Mouse (Mus musculus): Measurements from ENCODE around the gene Cacna1c. TPM values are rescaled to one million over a fixed set of nuclear protein-coding genes. Genes with fewer than 3 reads are reported as not detected.

Cacna1c gene
- polyA plus RNA-seq, 1 experiment from 2014 or later, result 4.7 TPM

DNA sequence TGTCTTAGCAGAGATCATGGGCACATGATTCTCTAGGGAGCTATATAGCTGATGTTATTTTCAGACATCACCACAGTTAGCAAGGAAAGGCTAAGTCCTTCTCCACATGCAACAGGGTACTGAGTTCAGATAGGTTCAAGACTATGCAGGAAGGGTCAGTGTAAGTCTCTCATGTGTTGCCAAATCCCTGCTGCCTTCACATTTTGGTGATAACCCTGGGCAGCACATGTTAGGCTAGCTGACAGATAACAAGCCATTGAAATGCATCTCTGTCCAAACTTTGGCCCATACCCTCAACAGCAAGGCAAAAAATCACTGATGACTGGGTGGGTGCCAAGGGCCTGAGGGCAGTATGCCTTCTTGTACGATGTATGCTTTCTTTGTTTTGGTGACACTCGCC, 161.3 kb downstream of the Cacna1c start:
- Histone ChIP-seq H3K27me3 (replicated peaks; ENCODE audit: control insufficient read depth, insufficient read depth, low read length) (no peaks in the 10 kb centered on the region), H3K9me3 (ENCODE audit: control insufficient read depth, low read length) (no peaks in the 10 kb centered on the region), H3K9ac (ENCODE audit: low read depth, low read length) (no peak overlapping the region), H3K4me1 (ENCODE audit: control insufficient read depth, insufficient read depth, low read depth, low read length) (peaks cover 13% of the 10 kb centered on the region), H3K27ac (ENCODE audit: low read depth, low read length) (no peak overlapping the region), H3K4me2 (ENCODE audit: low read length) (no peak overlapping the region), H3K36me3 (ENCODE audit: control insufficient read depth, insufficient read depth, low read length) (no peaks in the 10 kb centered on the region), H3K4me3 (ENCODE audit: low read length) (no peak overlapping the region)
- WGBS, result 85% methylated on average over 2 of the region's 2 CpGs
- ATAC-seq, result no peak

DNA sequence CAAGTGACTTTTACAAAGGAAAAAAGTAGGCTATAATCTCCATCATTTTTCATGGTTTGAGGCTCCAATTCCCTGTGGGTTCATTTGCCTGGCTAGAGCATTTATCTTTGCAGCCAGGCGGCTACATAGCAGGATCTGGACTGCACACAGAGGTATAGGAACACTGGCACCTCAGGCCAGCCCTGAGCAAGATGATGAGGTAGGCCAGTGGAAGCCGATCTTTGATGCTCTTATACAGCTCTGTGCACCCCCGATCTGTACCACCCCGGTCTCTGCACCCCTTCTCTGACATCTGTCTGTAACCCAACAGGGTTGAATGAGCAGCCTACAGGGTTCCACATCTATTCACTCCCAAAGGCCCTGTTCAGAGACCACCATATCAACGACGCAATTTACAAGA, 168.3 kb downstream of the Cacna1c start:
- H3K9ac ChIP-seq (ENCODE audit: low read depth, low read length), result no peak overlapping the region
- no peak overlapping the region for H3K4me3 ChIP-seq (ENCODE audit: low read length)
- H3K4me1 ChIP-seq (ENCODE audit: control insufficient read depth, insufficient read depth, low read depth, low read length), result peaks cover 10% of the 10 kb centered on the region
- peak; percentile 70; the same call in 1 of the 2 replicates for ATAC-seq
- H3K36me3 ChIP-seq (ENCODE audit: control insufficient read depth, insufficient read depth, low read length), result no peaks in the 10 kb centered on the region
- no peaks in the 10 kb centered on the region for H3K27me3 ChIP-seq (replicated peaks; ENCODE audit: control insufficient read depth, insufficient read depth, low read length)
- H3K27ac ChIP-seq (ENCODE audit: low read depth, low read length), result peak overlapping the region; percentile 4; the same call in 1 of the 2 replicates
- H3K4me2 ChIP-seq (ENCODE audit: low read length), result no peak overlapping the region
- WGBS, result 51% methylated on average over 6 of the region's 6 CpGs
- no peaks in the 10 kb centered on the region for H3K9me3 ChIP-seq (ENCODE audit: control insufficient read depth, low read length)

DNA sequence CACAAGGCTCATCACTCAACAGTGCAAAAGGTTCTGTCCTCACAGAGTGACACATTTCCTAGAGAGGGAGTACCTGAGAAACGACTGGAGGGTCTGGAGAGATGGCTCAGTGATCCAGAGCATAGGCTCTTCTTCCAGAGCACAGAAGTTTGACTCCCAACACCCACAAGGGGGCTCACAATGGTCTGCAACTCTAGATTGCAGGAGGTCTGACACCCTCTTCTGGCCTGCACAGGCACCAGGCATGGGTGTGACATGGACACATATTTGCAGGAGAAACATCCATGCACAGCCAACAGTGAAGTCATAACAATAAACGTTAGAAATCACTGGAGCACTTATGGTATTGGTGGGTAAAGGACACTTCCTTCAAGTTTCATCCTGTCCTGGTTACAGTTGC, 173.4 kb downstream of the Cacna1c start:
- Histone ChIP-seq H3K4me3 (ENCODE audit: low read length) (no peak overlapping the region), H3K4me1 (ENCODE audit: control insufficient read depth, insufficient read depth, low read depth, low read length) (peaks cover 13% of the 10 kb centered on the region), H3K4me2 (ENCODE audit: low read length) (no peak overlapping the region), H3K27me3 (replicated peaks; ENCODE audit: control insufficient read depth, insufficient read depth, low read length) (no peaks in the 10 kb centered on the region), H3K27ac (ENCODE audit: low read depth, low read length) (no peak overlapping the region), H3K36me3 (ENCODE audit: control insufficient read depth, insufficient read depth, low read length) (no peaks in the 10 kb centered on the region), H3K9ac (ENCODE audit: low read depth, low read length) (no peak overlapping the region), H3K9me3 (ENCODE audit: control insufficient read depth, low read length) (no peaks in the 10 kb centered on the region)
- 78% methylated on average over 2 of the region's 2 CpGs for WGBS
- ATAC-seq, result no peak

DNA sequence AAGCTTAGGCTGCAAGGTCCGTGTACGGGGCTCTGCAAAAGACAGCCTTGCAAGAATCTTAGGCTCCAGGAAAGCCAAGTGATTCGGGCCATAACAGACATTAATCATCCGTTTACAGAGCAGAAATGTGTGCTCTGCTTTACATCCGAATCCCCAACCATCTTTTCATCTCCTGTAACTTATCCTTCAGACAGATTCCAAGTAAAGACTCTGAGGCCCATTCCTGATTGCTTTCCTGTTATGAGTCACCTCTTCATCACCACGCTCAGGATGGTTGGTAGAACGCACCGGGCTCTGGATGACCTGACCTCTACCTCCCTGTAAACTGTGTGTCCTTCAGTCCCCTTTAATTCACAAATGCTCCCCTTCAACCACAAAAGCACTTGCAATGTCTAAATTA, 175.0 kb downstream of the Cacna1c start:
- Histone ChIP-seq H3K9ac (ENCODE audit: low read depth, low read length) (no peak overlapping the region), H3K4me3 (ENCODE audit: low read length) (no peak overlapping the region), H3K4me1 (ENCODE audit: control insufficient read depth, insufficient read depth, low read depth, low read length) (peaks cover 7% of the 10 kb centered on the region; the same call in 1 of the 2 replicates), H3K9me3 (ENCODE audit: control insufficient read depth, low read length) (no peaks in the 10 kb centered on the region), H3K36me3 (ENCODE audit: control insufficient read depth, insufficient read depth, low read length) (no peaks in the 10 kb centered on the region), H3K27me3 (replicated peaks; ENCODE audit: control insufficient read depth, insufficient read depth, low read length) (no peaks in the 10 kb centered on the region), H3K4me2 (ENCODE audit: low read length) (no peak overlapping the region), H3K27ac (ENCODE audit: low read depth, low read length) (no peak overlapping the region)
- ATAC-seq, result no peak
- WGBS, result 71% methylated on average over 8 of the region's 8 CpGs

DNA sequence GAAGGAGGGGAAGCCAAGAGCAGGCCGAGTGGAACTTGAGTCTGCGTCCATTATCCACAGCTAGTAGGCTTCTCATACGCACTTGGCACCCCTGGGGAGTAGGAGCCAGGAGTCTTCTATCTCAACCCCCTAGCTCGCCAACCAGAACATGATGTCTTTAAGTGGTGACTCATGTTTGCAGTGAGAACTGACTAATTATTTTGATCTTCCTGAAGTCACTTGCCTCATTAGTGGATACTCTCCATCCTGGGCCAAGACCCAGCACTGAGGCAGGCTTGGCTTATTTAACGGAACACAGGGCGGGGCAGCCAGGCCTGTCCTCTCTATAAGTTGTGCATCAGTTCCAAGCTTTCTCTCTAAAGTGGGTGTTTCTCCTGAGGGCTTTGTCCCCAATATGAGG, 177.3 kb downstream of the Cacna1c start:
- ATAC-seq, result no peak
- Histone ChIP-seq H3K9ac (ENCODE audit: low read depth, low read length) (no peak overlapping the region), H3K27me3 (replicated peaks; ENCODE audit: control insufficient read depth, insufficient read depth, low read length) (no peaks in the 10 kb centered on the region), H3K9me3 (ENCODE audit: control insufficient read depth, low read length) (no peaks in the 10 kb centered on the region), H3K27ac (ENCODE audit: low read depth, low read length) (no peak overlapping the region), H3K4me3 (ENCODE audit: low read length) (no peak overlapping the region), H3K4me2 (ENCODE audit: low read length) (no peak overlapping the region), H3K36me3 (ENCODE audit: control insufficient read depth, insufficient read depth, low read length) (no peaks in the 10 kb centered on the region), H3K4me1 (ENCODE audit: control insufficient read depth, insufficient read depth, low read depth, low read length) (peaks cover 7% of the 10 kb centered on the region; the same call in 1 of the 2 replicates)
- WGBS, result 92% methylated on average over 6 of the region's 6 CpGs

DNA sequence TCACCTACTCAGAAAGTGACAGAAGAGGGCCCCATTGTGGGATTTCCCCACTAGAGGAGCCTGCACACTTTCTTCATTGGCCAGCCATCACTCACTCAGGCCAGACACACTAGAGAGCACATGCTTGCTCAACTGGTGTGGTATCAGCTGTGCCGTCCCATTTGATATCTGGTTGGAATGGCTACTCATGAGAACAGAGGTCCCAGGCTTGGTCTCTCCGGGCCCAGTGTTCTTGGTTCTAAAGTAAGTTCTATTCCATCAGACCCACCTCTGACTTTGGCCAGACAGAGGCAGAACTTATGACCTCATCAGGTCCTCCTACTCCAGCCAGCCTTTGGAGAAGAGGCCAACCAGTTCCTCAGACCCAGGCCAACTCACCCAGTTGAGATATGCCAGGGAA, 178.0 kb downstream of the Cacna1c start:
- no peaks in the 10 kb centered on the region for H3K36me3 ChIP-seq (ENCODE audit: control insufficient read depth, insufficient read depth, low read length)
- H3K27ac ChIP-seq (ENCODE audit: low read depth, low read length), result no peak overlapping the region
- H3K4me1 ChIP-seq (ENCODE audit: control insufficient read depth, insufficient read depth, low read depth, low read length), result peaks cover 7% of the 10 kb centered on the region; the same call in 1 of the 2 replicates
- no peak overlapping the region for H3K9ac ChIP-seq (ENCODE audit: low read depth, low read length)
- H3K4me2 ChIP-seq (ENCODE audit: low read length), result no peak overlapping the region
- no peak overlapping the region for H3K4me3 ChIP-seq (ENCODE audit: low read length)
- 95% methylated on average over 2 of the region's 2 CpGs for WGBS
- H3K9me3 ChIP-seq (ENCODE audit: control insufficient read depth, low read length), result no peaks in the 10 kb centered on the region
- no peak for ATAC-seq
- H3K27me3 ChIP-seq (replicated peaks; ENCODE audit: control insufficient read depth, insufficient read depth, low read length), result no peaks in the 10 kb centered on the region

DNA sequence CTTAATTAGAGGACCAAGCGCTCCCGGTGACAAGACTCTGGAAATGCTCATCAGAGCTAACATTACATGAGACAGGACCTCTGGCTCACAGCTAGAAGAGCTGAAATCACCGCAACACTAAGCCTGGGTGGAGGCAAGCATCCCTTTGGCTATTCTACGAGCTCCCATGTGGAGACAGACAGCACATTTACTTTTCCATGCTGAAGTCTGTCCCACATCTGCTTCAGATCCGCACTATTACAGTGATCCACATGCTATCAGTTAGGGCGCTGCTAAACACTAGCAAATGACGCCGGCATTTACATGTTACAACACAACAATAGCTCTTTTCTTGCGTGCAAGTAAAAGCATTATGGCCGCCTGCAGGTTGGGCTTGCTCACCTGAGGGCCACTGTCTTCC, 178.7 kb downstream of the Cacna1c start:
- no peak overlapping the region for H3K9ac ChIP-seq (ENCODE audit: low read depth, low read length)
- no peaks in the 10 kb centered on the region for H3K9me3 ChIP-seq (ENCODE audit: control insufficient read depth, low read length)
- no peak for ATAC-seq
- H3K27me3 ChIP-seq (replicated peaks; ENCODE audit: control insufficient read depth, insufficient read depth, low read length), result no peaks in the 10 kb centered on the region
- H3K4me3 ChIP-seq (ENCODE audit: low read length), result no peak overlapping the region
- peaks cover 7% of the 10 kb centered on the region; the same call in 1 of the 2 replicates for H3K4me1 ChIP-seq (ENCODE audit: control insufficient read depth, insufficient read depth, low read depth, low read length)
- H3K27ac ChIP-seq (ENCODE audit: low read depth, low read length), result no peak overlapping the region
- no peaks in the 10 kb centered on the region for H3K36me3 ChIP-seq (ENCODE audit: control insufficient read depth, insufficient read depth, low read length)
- 77% methylated on average over 10 of the region's 10 CpGs for whole genome bisulfite sequencing
- no peak overlapping the region for H3K4me2 ChIP-seq (ENCODE audit: low read length)

DNA sequence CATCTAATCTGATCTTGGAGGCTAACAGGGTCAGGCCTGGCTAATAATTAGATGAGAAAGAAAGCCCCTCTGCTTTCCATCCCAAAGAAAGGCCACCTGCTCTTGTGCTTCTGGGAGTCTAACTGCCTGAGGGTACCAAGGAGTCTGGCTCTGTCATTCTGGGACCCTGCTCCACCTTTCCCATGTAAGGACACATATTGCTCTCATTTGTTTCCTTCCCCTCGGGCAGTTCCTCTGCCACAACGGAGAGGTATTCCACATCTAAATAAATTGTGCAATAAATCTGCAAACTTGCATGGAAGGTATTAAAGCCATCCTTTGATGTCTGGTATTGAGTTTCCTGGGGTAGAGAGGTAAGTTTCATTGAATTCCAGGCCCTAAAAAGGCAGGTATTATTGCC, 180.9 kb downstream of the Cacna1c start:
- Histone ChIP-seq H3K4me3 (ENCODE audit: low read length) (no peak overlapping the region), H3K27me3 (replicated peaks; ENCODE audit: control insufficient read depth, insufficient read depth, low read length) (no peaks in the 10 kb centered on the region)
- ATAC-seq, result no peak

DNA sequence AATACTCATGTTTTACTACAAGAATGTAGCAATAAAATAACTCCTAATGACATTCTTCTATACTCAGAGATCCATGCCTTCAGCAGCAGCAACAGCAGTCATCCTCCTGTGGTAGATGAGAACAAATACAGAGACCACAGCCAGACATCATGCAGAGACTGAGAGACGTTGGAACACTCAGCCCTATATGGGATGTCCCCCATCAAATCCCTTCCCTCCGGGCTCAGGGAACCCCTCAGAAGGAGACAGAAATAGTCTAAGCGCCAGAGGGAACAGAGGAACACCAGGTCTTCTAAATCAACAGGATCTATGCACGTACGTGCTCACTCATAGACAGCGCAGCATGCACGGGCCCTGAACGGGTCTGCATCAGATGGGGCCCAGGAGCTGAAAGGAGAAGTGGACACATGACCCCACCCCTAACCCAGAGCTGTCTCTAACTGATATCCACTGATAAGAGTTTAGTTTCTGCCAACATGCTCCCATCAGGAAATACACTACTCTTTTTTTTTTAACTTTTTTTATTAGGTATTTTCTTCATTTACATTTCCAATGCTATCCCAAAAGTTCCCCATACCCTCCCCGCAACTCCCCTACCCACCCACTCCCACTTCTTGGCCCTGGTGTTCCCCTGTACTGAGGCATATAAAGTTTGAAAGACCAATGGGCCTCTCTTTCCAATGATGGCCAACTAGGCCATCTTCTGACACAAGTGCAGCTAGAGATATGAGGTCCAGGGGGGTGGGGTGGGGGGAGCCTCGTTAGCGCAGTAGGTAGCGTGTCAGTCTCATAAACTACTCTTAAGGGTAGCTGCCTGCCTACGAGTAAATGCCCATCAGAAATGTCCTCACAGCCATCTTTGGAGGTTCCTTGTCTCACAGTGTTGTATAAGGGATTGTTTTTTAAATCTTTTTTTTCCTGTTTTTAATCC, 182.8 kb downstream of the Cacna1c start:
- H3K4me2 ChIP-seq (ENCODE audit: low read length), result no peak overlapping the region
- no peak overlapping the region for H3K4me3 ChIP-seq (ENCODE audit: low read length)
- no peak overlapping the region for H3K27ac ChIP-seq (ENCODE audit: low read depth, low read length)
- H3K9me3 ChIP-seq (ENCODE audit: control insufficient read depth, low read length), result no peaks in the 10 kb centered on the region
- no peaks in the 10 kb centered on the region for H3K4me1 ChIP-seq (ENCODE audit: control insufficient read depth, insufficient read depth, low read depth, low read length)
- ATAC-seq, result no peak
- no peaks in the 10 kb centered on the region for H3K27me3 ChIP-seq (replicated peaks; ENCODE audit: control insufficient read depth, insufficient read depth, low read length)
- H3K36me3 ChIP-seq (ENCODE audit: control insufficient read depth, insufficient read depth, low read length), result no peaks in the 10 kb centered on the region
- H3K9ac ChIP-seq (ENCODE audit: low read depth, low read length), result no peak overlapping the region
- 89% methylated on average over 13 of the region's 13 CpGs for WGBS

More for the DNA sequence above, 180.9 kb downstream of the Cacna1c start:
- H3K4me1 ChIP-seq (ENCODE audit: control insufficient read depth, insufficient read depth, low read depth, low read length), result no peaks in the 10 kb centered on the region
- no peak overlapping the region for H3K27ac ChIP-seq (ENCODE audit: low read depth, low read length)
- no peak overlapping the region for H3K9ac ChIP-seq (ENCODE audit: low read depth, low read length)
- H3K4me2 ChIP-seq (ENCODE audit: low read length), result no peak overlapping the region
- no peaks in the 10 kb centered on the region for H3K9me3 ChIP-seq (ENCODE audit: control insufficient read depth, low read length)
- WGBS, result 50% methylated on average over 2 of the region's 2 CpGs
- H3K36me3 ChIP-seq (ENCODE audit: control insufficient read depth, insufficient read depth, low read length), result no peaks in the 10 kb centered on the region

Data from hindbrain, embryonic 16.5 days (tissue).